Comparison of ENCODE assay signal across 8 mouse cellular contexts in genomic region chr7:57508860-57509632, GRCm38 (mm10). TPM values are rescaled to one million over a fixed set of nuclear protein-coding genes. Genes with fewer than 3 reads are reported as not detected.
DNase-seq lines count a peak whose midpoint lies in the region; ATAC-seq and TF ChIP-seq lines count a peak whose summit lies in the region.

No protein-coding gene starts in this region.

- H3K9ac ChIP-seq in limb, embryonic 13.5 days: peak overlapping the region; percentile 35; the same call in 1 of the 2 replicates
- no peak overlapping the region for H3K9ac ChIP-seq in stomach, embryonic 15.5 days

- peak overlapping the region; percentile 84 for H3K4me3 ChIP-seq in testis, adult 2 months (ENCODE audit: control insufficient read depth, low read depth, low read length)
- H3K4me3 ChIP-seq in limb, embryonic 13.5 days: peak overlapping the region; percentile 45
- H3K4me3 ChIP-seq in stomach, embryonic 15.5 days (replicated peaks): peak overlapping the region; percentile 37

- WGBS in limb, embryonic 13.5 days: 2% methylated on average over 58 of the region's 72 CpGs
- under 1% methylated on average over 55 of the region's 72 CpGs for WGBS in stomach, embryonic 15.5 days

- no peaks in the 10 kb centered on the region for H3K36me3 ChIP-seq in testis, adult 2 months (ENCODE audit: control insufficient read depth, insufficient read depth, low read length)
- H3K36me3 ChIP-seq in limb, embryonic 13.5 days: no peaks in the 10 kb centered on the region
- no peaks in the 10 kb centered on the region for H3K36me3 ChIP-seq in stomach, embryonic 15.5 days

- H3K4me1 ChIP-seq in testis, adult 2 months (ENCODE audit: control insufficient read depth, insufficient read depth, low read length): peaks cover 14% of the 10 kb centered on the region
- H3K4me1 ChIP-seq in limb, embryonic 13.5 days: peaks cover 12% of the 10 kb centered on the region; the same call in 1 of the 2 replicates
- peaks cover 4% of the 10 kb centered on the region; the same call in 1 of the 2 replicates for H3K4me1 ChIP-seq in stomach, embryonic 15.5 days

- no peaks in the 10 kb centered on the region for H3K9me3 ChIP-seq in limb, embryonic 13.5 days
- H3K9me3 ChIP-seq in stomach, embryonic 15.5 days: no peaks in the 10 kb centered on the region

- DNase-seq in frontal cortex, postnatal 25 days (ENCODE audit: low spot score in 2 of 2): no peak
- DNase-seq in testis, postnatal 14 days (ENCODE audit: low spot score): no peak
- no peak for DNase-seq in adrenal gland, postnatal 25 days
- no peak for DNase-seq in kidney, postnatal 14 days

- TF ChIP-seq CTCF in testis, adult 2 months (IDR thresholded peaks at IDR 0.05; ENCODE audit: control insufficient read depth, insufficient read depth, insufficient replicate concordance, low read depth, low read length): no peak

- ATAC-seq in frontal cortex, adult (ENCODE audit: low TSS enrichment): peak; percentile 45
- no peak for ATAC-seq in limb, embryonic 13.5 days (ENCODE audit: low FRiP score, low read depth)
- peak; percentile 14; the same call in 1 of the 2 replicates for ATAC-seq in stomach, embryonic 15.5 days (ENCODE audit: insufficient read depth, low FRiP score, low read depth)

- peak overlapping the region; percentile 72 for H3K4me2 ChIP-seq in limb, embryonic 13.5 days (replicated peaks)
- H3K4me2 ChIP-seq in stomach, embryonic 15.5 days: peak overlapping the region; percentile 72

- no peak overlapping the region for H3K27ac ChIP-seq in testis, adult 2 months (ENCODE audit: control insufficient read depth, insufficient read depth, low read depth, low read length)
- no peak overlapping the region for H3K27ac ChIP-seq in limb, embryonic 13.5 days
- no peak overlapping the region for H3K27ac ChIP-seq in stomach, embryonic 15.5 days

- no peak for TF ChIP-seq POLR2A in testis, adult 2 months (IDR thresholded peaks at IDR 0.05; ENCODE audit: control insufficient read depth, low read depth, low read length)

- H3K27me3 ChIP-seq in testis, adult 2 months (ENCODE audit: control insufficient read depth, insufficient read depth, low read length): no peaks in the 10 kb centered on the region
- H3K27me3 ChIP-seq in limb, embryonic 13.5 days: peaks cover 67% of the 10 kb centered on the region
- peaks cover 50% of the 10 kb centered on the region for H3K27me3 ChIP-seq in stomach, embryonic 15.5 days (replicated peaks)

RNA-seq across cellular contexts. Expression of gene Gabra5, which starts 0.8 kb away (rescaled TPM):
- polyA plus RNA-seq in testis, adult 2 months (2012; rRNA removed): 0.60 and 0.78 TPM in 2 replicates
- polyA plus RNA-seq in limb, embryonic 13.5 days (2015; fragmentation: Nextera tagmentation; extraction: Ambion mirVana): 0.28 and 0.52 TPM in 2 replicates
- 0.41 and 0.61 TPM in 2 replicates for polyA plus RNA-seq in stomach, embryonic 15.5 days (2015; fragmentation: Nextera tagmentation; extraction: Ambion mirVana)
- 0.18 TPM in 1 of 2 replicates, not detected in the other for total RNA-seq in adrenal gland, postnatal 25 days (2021)
